Mouse (Mus musculus): ENCODE measurements around the gene Plekha3. TPM values are rescaled to one million over a fixed set of nuclear protein-coding genes. Genes with fewer than 3 reads are reported as not detected.

Plekha3 gene
- 10 to 100 TPM; 10.7 to 13.1 TPM for polyA plus RNA-seq (2017; shearing (Covaris generic))

GRCm38 (mm10) chr2:76674725-76675427 lies at the start of gene Plekha3:
Plekha3 (plus strand) TSS chr2:76675281.
- peak; percentile 62 for ATAC-seq

GRCm38 (mm10) chr2:76630293-76630692 lies 44.8 kb upstream of the Plekha3 start:
- ATAC-seq = no peak

- no peak for ATAC-seq
These were observed 43.5 kb upstream of the Plekha3 start for GRCm38 (mm10) chr2:76631600-76631999.

- ATAC-seq = no peak
These were observed 35.4 kb upstream of the Plekha3 start for GRCm38 (mm10) chr2:76639637-76640036.

GRCm38 (mm10) chr2:76643801-76644200 lies 31.3 kb upstream of the Plekha3 start:
- no peak for ATAC-seq

GRCm38 (mm10) chr2:76647441-76647869 lies 27.6 kb upstream of the Plekha3 start:
- ATAC-seq = peak; percentile 12

GRCm38 (mm10) chr2:76647883-76648570 lies 27.1 kb upstream of the Plekha3 start, which contains the start of the genes Prkra and Pjvk:
Prkra (minus strand) TSS chr2:76648015.
Pjvk (plus strand) TSS chr2:76648476.
- peak; percentile 95 for ATAC-seq

GRCm38 (mm10) chr2:76648666-76649141 lies 26.4 kb upstream of the Plekha3 start:
- peak; percentile 1 for ATAC-seq

GRCm38 (mm10) chr2:76653070-76653469 lies 22.0 kb upstream of the Plekha3 start:
- no peak for ATAC-seq

GRCm38 (mm10) chr2:76654646-76655045 lies 20.4 kb upstream of the Plekha3 start:
- ATAC-seq = no peak

- ATAC-seq = no peak
These were observed 19.6 kb upstream of the Plekha3 start for GRCm38 (mm10) chr2:76655444-76655843.

GRCm38 (mm10) chr2:76655982-76656381 lies 19.1 kb upstream of the Plekha3 start:
- ATAC-seq = no peak

GRCm38 (mm10) chr2:76658551-76658950 lies 16.5 kb upstream of the Plekha3 start:
- no peak for ATAC-seq

- ATAC-seq = no peak
These were observed 15.7 kb upstream of the Plekha3 start for GRCm38 (mm10) chr2:76659419-76659818.

GRCm38 (mm10) chr2:76665531-76665930 lies 9.6 kb upstream of the Plekha3 start:
- no peak for ATAC-seq

- ATAC-seq = no peak
These were observed 7.9 kb upstream of the Plekha3 start for GRCm38 (mm10) chr2:76667200-76667599.

GRCm38 (mm10) chr2:76671641-76672040 lies 3.4 kb upstream of the Plekha3 start:
- ATAC-seq = no peak

- ATAC-seq = no peak
These were observed 2.8 kb upstream of the Plekha3 start for GRCm38 (mm10) chr2:76672134-76672745.

- ATAC-seq = peak; percentile 85
These were observed 2.1 kb upstream of the Plekha3 start, which contains the start of gene Fkbp7 for GRCm38 (mm10) chr2:76672966-76673392. Fkbp7 (minus strand) TSS chr2:76673116.

GRCm38 (mm10) chr2:76673472-76674081 lies 1.5 kb upstream of the Plekha3 start:
- peak; percentile 38 for ATAC-seq

- peak; percentile 7 for ATAC-seq
These were observed 370 bp downstream of the Plekha3 start for GRCm38 (mm10) chr2:76675451-76675850.

- ATAC-seq = no peak
These were observed 868 bp downstream of the Plekha3 start for GRCm38 (mm10) chr2:76675949-76676348.

Measured in CD4-positive, CD25-positive, alpha-beta regulatory T cell, adult 4 months (primary cell).